Mouse (Mus musculus) embryonic facial prominence, embryonic 15.5 days (tissue): Measurements from ENCODE around the gene Hp1bp3. TPM values are rescaled to one million over a fixed set of nuclear protein-coding genes. Genes with fewer than 3 reads are reported as not detected.

Source experiments
- polyA plus RNA-seq: library from polyadenylated mRNA; unstranded; fragments of >200 nt; fragmentation: Nextera tagmentation; extraction: Ambion mirVana; gene quantifications from 2 replicates; pipeline ENCODE4 v1.2.1, GENCODE M21; 2015

The Hp1bp3 gene
- polyA plus RNA-seq, 1 experiment from 2014 or later: 153 TPM

Other genes with a start within 250 kb of the Hp1bp3 start
- 34.7 and 36.2 TPM in 2 replicates for gene Eif4g3, start 223.3 kb upstream of the Hp1bp3 start, polyA plus RNA-seq
- gene Sh2d5, start 34.1 kb downstream of the Hp1bp3 start, polyA plus RNA-seq: 0.49 and 0.50 TPM in 2 replicates
- gene Kif17, start 34.1 kb downstream of the Hp1bp3 start, polyA plus RNA-seq: 2.0 and 2.3 TPM in 2 replicates
- gene Ddost, start 88.4 kb downstream of the Hp1bp3 start, polyA plus RNA-seq: 361 and 369 TPM in 2 replicates
- gene Pink1, start 110.0 kb downstream of the Hp1bp3 start, polyA plus RNA-seq: 65.2 and 67.0 TPM in 2 replicates
- gene Cda, start 151.7 kb downstream of the Hp1bp3 start, polyA plus RNA-seq: 6.6 and 7.4 TPM in 2 replicates
- 0.09 and 0.11 TPM in 2 replicates for gene Fam43b, start 180.2 kb downstream of the Hp1bp3 start, polyA plus RNA-seq
- gene Mul1, start 218.4 kb downstream of the Hp1bp3 start, polyA plus RNA-seq: 17.7 and 18.0 TPM in 2 replicates
- gene Camk2n1, start 238.0 kb downstream of the Hp1bp3 start, polyA plus RNA-seq: 3.1 and 3.4 TPM in 2 replicates